Mouse (Mus musculus) midbrain, embryonic 15.5 days (tissue): ENCODE results near the gene Itm2b. TPM values are rescaled to one million over a fixed set of nuclear protein-coding genes. Genes with fewer than 3 reads are reported as not detected.

Experiments used
- ATAC-seq: fragments of 200-750 bp; cut with Nextera tagmentation; replicated peaks from 2 replicates; pipeline ENCODE4 v1.8.0; 2017; ENCODE audit warnings: moderate TSS enrichment
- H3K27ac ChIP-seq: fragments of 300-500 bp; sonication (generic); 2 replicates; pipeline ENCODE4 v1.5.1; 2015; ENCODE audit warnings: mild to moderate bottlenecking, inconsistent platforms
- H3K27me3 ChIP-seq: fragments of 300-500 bp; sonication (generic); replicated peaks from 2 replicates; pipeline ENCODE4 v1.6.1; 2015; ENCODE audit warnings: inconsistent platforms
- H3K36me3 ChIP-seq: fragments of 300-500 bp; sonication (generic); replicated peaks from 2 replicates; pipeline ENCODE4 v1.6.1; 2015; ENCODE audit warnings: inconsistent platforms
- H3K4me1 ChIP-seq: fragments of 300-500 bp; sonication (generic); 2 replicates; pipeline ENCODE4 v1.6.1; 2015; ENCODE audit warnings: inconsistent platforms
- H3K4me2 ChIP-seq: fragments of 300-500 bp; sonication (generic); 2 replicates; pipeline ENCODE4 v1.6.1; 2015; ENCODE audit warnings: inconsistent platforms, mild to moderate bottlenecking, moderate library complexity
- H3K4me3 ChIP-seq: fragments of 300-500 bp; sonication (generic); 2 replicates; pipeline ENCODE4 v1.5.1; 2015; ENCODE audit warnings: mild to moderate bottlenecking, inconsistent platforms
- H3K9ac ChIP-seq: fragments of 300-500 bp; sonication (generic); 2 replicates; pipeline ENCODE4 v1.6.1; 2015; ENCODE audit warnings: mild to moderate bottlenecking, inconsistent platforms
- H3K9me3 ChIP-seq: fragments of 300-500 bp; sonication (generic); 2 replicates; pipeline ENCODE4 v1.6.1; 2016; ENCODE audit warnings: inconsistent platforms
- WGBS: fragments of 180-500 bp; shearing (Covaris S2); methylation state at CpG from one replicate; pipeline ENCODE4 v1.1.7; 2015; ENCODE audit warnings: mixed read lengths; 5-methylcytosine and 5-hydroxymethylcytosine counted together
- polyA plus RNA-seq: library from polyadenylated mRNA; unstranded; fragments of >200 nt; fragmentation: Nextera tagmentation; extraction: Ambion mirVana; gene quantifications from 2 replicates; pipeline ENCODE4 v1.2.1, GENCODE M21; 2015

Itm2b gene
- polyA plus RNA-seq, 1 experiment from 2014 or later, result 590 TPM

GRCm38 (mm10) chr14:73374315-73374890 is 10.7 kb downstream of the Itm2b start:
- no peak overlapping the region for H3K9ac ChIP-seq

GRCm38 (mm10) chr14:73373606-73374005 is 11.5 kb downstream of the Itm2b start:
- no peak for ATAC-seq
- 0 out of 2 replicates have a peak, but pooled peaks cover 3% of the 10 kb centered on the region for H3K36me3 ChIP-seq
- no peak overlapping the region for H3K27ac ChIP-seq
- H3K9ac ChIP-seq, result no peak overlapping the region
- no peaks in the 10 kb centered on the region for H3K9me3 ChIP-seq
- 78% methylated on average over 8 of the region's 8 CpGs for WGBS
- peaks cover 14% of the 10 kb centered on the region; the same call in 1 of the 2 replicates for H3K4me1 ChIP-seq
- no peak overlapping the region for H3K4me3 ChIP-seq
- H3K27me3 ChIP-seq, result no peaks in the 10 kb centered on the region
- H3K4me2 ChIP-seq, result no peak overlapping the region

More at GRCm38 (mm10) chr14:73374315-73374890, 10.7 kb downstream of the Itm2b start:
- Histone ChIP-seq H3K4me2 (no peak overlapping the region), H3K4me3 (no peak overlapping the region), H3K9me3 (no peaks in the 10 kb centered on the region), H3K4me1 (peaks cover 14% of the 10 kb centered on the region; the same call in 1 of the 2 replicates), H3K27me3 (no peaks in the 10 kb centered on the region), H3K27ac (0 out of 2 replicates have a peak overlapping the region, but pooled peaks have one; percentile 25), H3K36me3 (peaks cover 3% of the 10 kb centered on the region; the same call in 1 of the 2 replicates)
- WGBS, result 71% methylated on average over 11 of the region's 11 CpGs
- ATAC-seq, result no peak

- H3K9me3 ChIP-seq, result no peaks in the 10 kb centered on the region
- no peak for ATAC-seq
- no peaks in the 10 kb centered on the region for H3K27me3 ChIP-seq
- no peak overlapping the region for H3K9ac ChIP-seq
- H3K4me3 ChIP-seq, result no peak overlapping the region
- 87% methylated on average over 4 of the region's 4 CpGs for WGBS
- H3K4me1 ChIP-seq, result peaks cover 14% of the 10 kb centered on the region; the same call in 1 of the 2 replicates
- H3K4me2 ChIP-seq, result no peak overlapping the region
- peaks cover 2% of the 10 kb centered on the region; the same call in 1 of the 2 replicates for H3K36me3 ChIP-seq
- H3K27ac ChIP-seq, result no peak overlapping the region
These were observed 12.1 kb downstream of the Itm2b start for GRCm38 (mm10) chr14:73372990-73373389.

DNA sequence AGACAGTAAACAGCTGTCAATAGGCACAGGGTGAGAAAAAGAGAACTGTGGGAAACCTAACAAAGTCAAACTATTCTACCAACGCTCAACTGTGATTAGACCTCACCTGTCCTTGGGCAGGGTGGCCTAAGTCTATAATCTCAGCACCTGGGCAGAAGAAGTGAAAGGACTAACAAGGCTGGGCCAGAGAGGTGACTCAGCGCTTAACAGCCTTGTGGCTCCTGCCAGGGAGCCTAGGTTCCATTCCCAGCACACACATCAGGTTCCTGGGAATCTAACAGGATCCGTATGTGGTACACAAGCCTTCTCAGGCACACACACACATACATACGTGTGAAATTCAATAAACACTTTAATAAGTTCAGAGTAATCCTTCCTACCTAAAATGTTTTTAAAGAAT is 13.5 kb downstream of the Itm2b start:
- 94% methylated on average over 4 of the region's 4 CpGs for WGBS
- Histone ChIP-seq H3K27ac (no peak overlapping the region), H3K4me3 (no peak overlapping the region), H3K36me3 (peaks cover 12% of the 10 kb centered on the region), H3K9ac (no peak overlapping the region), H3K9me3 (no peaks in the 10 kb centered on the region), H3K4me1 (peaks cover 14% of the 10 kb centered on the region; the same call in 1 of the 2 replicates), H3K27me3 (no peaks in the 10 kb centered on the region), H3K4me2 (no peak overlapping the region)
- ATAC-seq, result no peak

- no peaks in the 10 kb centered on the region for H3K9me3 ChIP-seq
- peaks cover 14% of the 10 kb centered on the region; the same call in 1 of the 2 replicates for H3K4me1 ChIP-seq
- no peaks in the 10 kb centered on the region for H3K27me3 ChIP-seq
- H3K27ac ChIP-seq, result no peak overlapping the region
- no peak overlapping the region for H3K9ac ChIP-seq
- H3K36me3 ChIP-seq, result peaks cover 18% of the 10 kb centered on the region
- ATAC-seq, result no peak
- 86% methylated on average over 23 of the region's 23 CpGs for WGBS
- no peak overlapping the region for H3K4me2 ChIP-seq
- no peak overlapping the region for H3K4me3 ChIP-seq
These were observed 14.3 kb downstream of the Itm2b start for GRCm38 (mm10) chr14:73370695-73371372.

- H3K27ac ChIP-seq, result no peak overlapping the region
- no peak overlapping the region for H3K4me3 ChIP-seq
- no peaks in the 10 kb centered on the region for H3K27me3 ChIP-seq
- WGBS, result 85% methylated on average over 11 of the region's 11 CpGs
- H3K9ac ChIP-seq, result no peak overlapping the region
- H3K36me3 ChIP-seq, result peaks cover 23% of the 10 kb centered on the region
- H3K4me1 ChIP-seq, result peaks cover 11% of the 10 kb centered on the region; the same call in 1 of the 2 replicates
- no peak overlapping the region for H3K4me2 ChIP-seq
- no peak for ATAC-seq
- no peaks in the 10 kb centered on the region for H3K9me3 ChIP-seq
These were observed 14.9 kb downstream of the Itm2b start for GRCm38 (mm10) chr14:73370078-73370670.

DNA sequence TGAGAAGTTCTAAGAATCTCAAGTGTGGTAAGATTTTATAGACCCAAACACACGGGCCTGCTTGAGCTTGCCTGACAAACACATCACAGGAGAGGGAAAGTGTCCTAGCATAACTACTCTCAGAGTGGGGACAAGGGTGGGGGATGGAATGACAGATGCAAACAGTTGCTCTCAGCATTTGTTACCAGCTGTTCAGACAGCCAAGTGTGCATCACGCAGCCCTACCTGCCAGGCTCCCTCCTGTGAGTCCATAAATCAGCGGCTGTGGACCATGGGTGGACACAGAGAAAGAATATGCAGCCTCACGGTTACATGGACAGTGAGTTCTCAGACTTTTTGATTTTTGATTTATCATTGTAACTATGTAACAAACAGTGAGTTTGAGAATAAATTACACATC is 15.5 kb downstream of the Itm2b start:
- H3K4me3 ChIP-seq, result no peak overlapping the region
- H3K9ac ChIP-seq, result no peak overlapping the region
- no peak overlapping the region for H3K4me2 ChIP-seq
- no peaks in the 10 kb centered on the region for H3K9me3 ChIP-seq
- H3K27me3 ChIP-seq, result no peaks in the 10 kb centered on the region
- H3K4me1 ChIP-seq, result peaks cover 8% of the 10 kb centered on the region; the same call in 1 of the 2 replicates
- peaks cover 23% of the 10 kb centered on the region for H3K36me3 ChIP-seq
- no peak for ATAC-seq
- WGBS, result 91% methylated on average over 4 of the region's 4 CpGs
- H3K27ac ChIP-seq, result no peak overlapping the region

GRCm38 (mm10) chr14:73368966-73369365 is 16.1 kb downstream of the Itm2b start:
- no peaks in the 10 kb centered on the region for H3K9me3 ChIP-seq
- 95% methylated on average over 13 of the region's 13 CpGs for WGBS
- peaks cover 29% of the 10 kb centered on the region for H3K36me3 ChIP-seq

GRCm38 (mm10) chr14:73368221-73368620 is 16.9 kb downstream of the Itm2b start:
- H3K9ac ChIP-seq, result no peak overlapping the region
- no peak overlapping the region for H3K4me2 ChIP-seq
- H3K36me3 ChIP-seq, result peaks cover 36% of the 10 kb centered on the region
- no peaks in the 10 kb centered on the region for H3K9me3 ChIP-seq
- peaks cover 3% of the 10 kb centered on the region; the same call in 1 of the 2 replicates for H3K4me1 ChIP-seq
- 96% methylated on average over 13 of the region's 13 CpGs for WGBS
- no peak overlapping the region for H3K27ac ChIP-seq
- no peak overlapping the region for H3K4me3 ChIP-seq
- no peak for ATAC-seq
- no peaks in the 10 kb centered on the region for H3K27me3 ChIP-seq

More at GRCm38 (mm10) chr14:73368966-73369365, 16.1 kb downstream of the Itm2b start:
- no peak for ATAC-seq
- H3K27me3 ChIP-seq, result no peaks in the 10 kb centered on the region
- H3K4me3 ChIP-seq, result no peak overlapping the region
- H3K9ac ChIP-seq, result no peak overlapping the region
- H3K4me1 ChIP-seq, result peaks cover 3% of the 10 kb centered on the region; the same call in 1 of the 2 replicates
- H3K27ac ChIP-seq, result no peak overlapping the region
- H3K4me2 ChIP-seq, result no peak overlapping the region

DNA sequence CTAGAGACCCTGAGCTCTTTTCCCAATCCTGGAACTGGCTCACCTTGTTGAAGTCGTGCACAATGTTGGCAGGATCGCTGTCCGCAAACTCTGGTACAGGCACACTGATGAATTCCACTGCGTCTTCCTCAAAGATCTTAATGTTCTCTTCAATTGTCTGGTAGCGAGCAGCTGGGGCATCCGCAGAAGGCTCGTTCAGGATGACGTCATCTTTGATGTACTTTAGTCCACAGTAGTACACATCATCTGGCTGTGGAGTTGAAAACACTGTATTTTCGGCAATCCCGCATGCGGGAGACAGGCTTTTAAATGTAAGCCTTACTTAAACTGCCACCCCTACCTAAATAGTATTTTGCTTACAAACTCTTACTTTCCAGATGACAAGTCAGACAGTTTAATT is 18.8 kb downstream of the Itm2b start:
- no peaks in the 10 kb centered on the region for H3K4me1 ChIP-seq
- 85% methylated on average over 11 of the region's 11 CpGs for WGBS
- H3K4me2 ChIP-seq, result no peak overlapping the region
- no peak overlapping the region for H3K9ac ChIP-seq
- no peaks in the 10 kb centered on the region for H3K9me3 ChIP-seq
- no peak for ATAC-seq
- no peak overlapping the region for H3K4me3 ChIP-seq
- H3K27ac ChIP-seq, result no peak overlapping the region
- no peaks in the 10 kb centered on the region for H3K27me3 ChIP-seq
- peaks cover 52% of the 10 kb centered on the region for H3K36me3 ChIP-seq

DNA sequence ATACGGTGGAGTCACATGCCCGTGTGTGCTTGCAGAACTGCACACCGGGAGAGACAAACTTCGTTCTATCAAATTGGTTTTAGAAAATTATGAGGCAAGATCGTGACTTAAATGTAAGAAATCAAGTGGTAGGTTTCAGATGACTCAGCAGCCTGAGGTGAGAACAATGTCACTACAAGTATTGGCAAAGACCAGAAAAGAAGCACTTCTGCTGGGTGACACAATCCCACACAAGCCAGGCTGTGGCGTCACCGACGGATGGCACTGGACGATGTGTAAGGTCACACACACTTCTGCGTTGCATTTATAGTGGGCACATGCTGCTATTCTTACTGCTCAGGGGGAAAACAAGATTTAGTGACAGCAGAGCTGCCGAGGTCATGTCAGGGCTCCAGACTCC is 21.3 kb downstream of the Itm2b start:
- ATAC-seq, result no peak
- H3K27ac ChIP-seq, result no peak overlapping the region

GRCm38 (mm10) chr14:73354700-73355099 is 30.4 kb downstream of the Itm2b start:
- no peaks in the 10 kb centered on the region for H3K27me3 ChIP-seq
- no peak overlapping the region for H3K4me2 ChIP-seq
- 94% methylated on average over 8 of the region's 8 CpGs for WGBS
- H3K9me3 ChIP-seq, result no peaks in the 10 kb centered on the region
- no peak overlapping the region for H3K9ac ChIP-seq
- no peak overlapping the region for H3K4me3 ChIP-seq
- ATAC-seq, result no peak
- peaks cover 18% of the 10 kb centered on the region for H3K36me3 ChIP-seq
- H3K4me1 ChIP-seq, result no peaks in the 10 kb centered on the region
- no peak overlapping the region for H3K27ac ChIP-seq

More for the DNA sequence above, 21.3 kb downstream of the Itm2b start:
- no peak overlapping the region for H3K4me2 ChIP-seq
- 97% methylated on average over 11 of the region's 11 CpGs for WGBS
- H3K4me1 ChIP-seq, result no peaks in the 10 kb centered on the region
- no peak overlapping the region for H3K9ac ChIP-seq
- H3K36me3 ChIP-seq, result peaks cover 64% of the 10 kb centered on the region
- no peak overlapping the region for H3K4me3 ChIP-seq
- H3K9me3 ChIP-seq, result no peaks in the 10 kb centered on the region
- H3K27me3 ChIP-seq, result no peaks in the 10 kb centered on the region
